Mouse (Mus musculus): ENCODE results near the gene Skida1.

GRCm38 (mm10) chr2:18068071-18068796, 19.4 kb upstream of the Skida1 start:
- TF ChIP-seq CTCF (IDR thresholded peaks at IDR 0.05; ENCODE audit: control insufficient read depth, insufficient read depth, insufficient read length), result no peak
- no peak for TF ChIP-seq MYOD1 (IDR thresholded peaks at IDR 0.05; ENCODE audit: control insufficient read depth, insufficient read length, low read depth)
- no peak for TF ChIP-seq CEBPB (IDR thresholded peaks at IDR 0.05; ENCODE audit: low read depth)
- TF ChIP-seq MAX (IDR thresholded peaks at IDR 0.05), result no peak
- no peak for TF ChIP-seq MYOG (IDR thresholded peaks at IDR 0.05; ENCODE audit: control insufficient read depth, extremely low read depth, insufficient read length)
- TF ChIP-seq USF1 (IDR thresholded peaks at IDR 0.05; ENCODE audit: low read depth), result no peak

All from C2C12 (cell line).